Mouse (Mus musculus) right cerebral cortex, postnatal 10 days (tissue): ENCODE measurements at regions not wholly inside any gene's neighbourhood (a gene's known extent, or its start where the extent isn't known, plus 50 kb on each side); places are given as distances from the start of the nearest gene placed in this dataset.

ENCODE experiments used
- DNase-seq, 2 experiments: peaks; one replicate each; pipeline ENCODE4 v3.0.0; 2021; ENCODE audit warnings: low spot score in 2 of 2

DNA sequence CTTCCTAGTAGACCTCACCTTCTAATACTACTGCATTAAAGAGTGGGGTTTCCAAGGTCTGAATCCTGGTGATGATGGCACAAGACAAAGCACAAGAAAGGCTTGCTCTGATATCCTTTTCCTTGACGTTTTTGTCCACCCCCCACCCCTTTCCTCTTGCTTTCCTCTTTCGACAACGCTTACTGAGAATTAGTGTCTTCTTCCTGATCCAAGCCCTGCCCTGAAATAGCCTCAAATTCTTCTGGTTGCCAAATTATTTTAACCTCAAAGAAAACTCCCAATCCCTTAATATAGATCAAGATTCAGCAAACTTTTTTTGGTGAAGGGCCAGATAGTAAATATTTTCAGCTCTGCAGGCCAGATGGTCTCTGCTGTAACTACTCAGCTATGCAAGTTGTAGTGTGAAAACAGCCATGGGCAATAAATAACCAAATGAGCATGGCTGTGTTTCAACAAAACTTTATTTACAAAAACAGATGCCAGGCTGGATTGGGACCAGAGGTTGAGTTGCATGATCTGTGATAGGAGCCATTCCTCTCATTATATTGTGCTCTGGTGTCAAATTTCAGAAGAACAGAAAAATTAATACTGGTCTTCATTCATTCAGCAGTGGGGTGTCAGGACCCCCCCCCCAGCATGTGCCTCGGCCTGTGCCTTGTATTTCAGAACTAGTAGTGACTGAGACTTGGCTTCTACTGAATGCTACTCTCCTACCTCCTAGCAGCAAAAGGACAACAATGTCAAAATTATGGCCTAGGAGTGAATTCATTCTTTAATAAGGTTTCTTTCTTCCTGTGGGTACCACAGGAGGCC is 218.5 kb upstream of the Nrip1 start:
- DNase-seq: peak in 1 of 2 experiments; percentile 47

DNA sequence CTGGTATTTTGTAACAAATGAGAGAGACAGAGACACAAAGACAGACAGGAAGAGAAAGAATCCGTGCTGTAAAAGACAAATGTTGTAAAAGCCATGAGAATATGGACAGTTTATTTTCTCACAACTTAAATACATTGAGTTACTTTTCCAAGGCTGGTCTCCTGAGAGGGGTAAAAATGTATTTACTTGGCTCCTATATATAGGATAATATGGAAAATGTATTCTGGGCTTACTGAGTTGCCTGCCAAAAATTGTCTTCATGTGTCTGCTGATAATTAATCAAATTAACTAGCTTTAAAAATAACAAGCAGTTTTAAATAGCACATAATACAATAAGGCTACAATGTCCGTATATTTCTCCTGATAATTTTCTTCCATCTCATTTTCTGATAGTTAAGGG is 216.2 kb upstream of the Nrip1 start:
- DNase-seq: no peak

DNA sequence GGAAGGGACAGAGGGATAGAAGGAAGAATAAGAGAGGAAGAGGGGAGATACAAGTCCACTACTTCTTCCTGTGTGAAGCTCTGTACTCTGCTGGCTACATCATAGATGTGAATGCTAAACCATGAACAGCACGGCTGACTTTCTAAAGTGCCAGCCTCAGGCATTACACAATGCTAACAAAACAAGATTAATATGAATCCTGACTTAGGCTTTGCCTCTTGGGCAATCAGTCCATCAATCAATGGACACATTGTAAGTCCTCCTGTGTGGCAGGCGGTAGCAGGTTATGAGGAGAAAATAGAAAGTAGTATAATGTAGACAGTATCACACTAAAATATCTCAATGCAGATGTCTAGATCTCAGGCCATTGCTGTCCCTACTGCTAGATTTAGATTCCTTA is 203.6 kb upstream of the Nrip1 start:
- DNase-seq: no peak

DNA sequence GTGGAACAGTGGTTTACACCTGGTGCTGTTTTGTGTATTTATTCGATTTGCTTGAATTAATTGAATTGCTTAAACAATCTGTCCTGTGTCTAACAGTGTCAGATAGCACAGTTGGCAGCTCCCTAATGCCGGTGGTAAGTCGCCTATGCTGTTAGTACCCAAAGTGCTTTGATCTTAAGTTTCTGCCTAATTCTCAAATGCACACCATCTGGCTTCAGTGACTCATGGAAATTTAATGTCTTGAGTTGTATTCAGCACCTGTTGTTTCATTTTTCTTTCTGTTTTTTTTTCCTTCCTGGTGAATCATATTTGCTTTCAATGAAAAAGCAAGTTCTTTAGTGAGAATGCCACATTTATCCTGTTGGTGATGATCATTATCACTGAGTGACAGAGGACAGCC is 201.7 kb upstream of the Nrip1 start:
- no peak for DNase-seq

DNA sequence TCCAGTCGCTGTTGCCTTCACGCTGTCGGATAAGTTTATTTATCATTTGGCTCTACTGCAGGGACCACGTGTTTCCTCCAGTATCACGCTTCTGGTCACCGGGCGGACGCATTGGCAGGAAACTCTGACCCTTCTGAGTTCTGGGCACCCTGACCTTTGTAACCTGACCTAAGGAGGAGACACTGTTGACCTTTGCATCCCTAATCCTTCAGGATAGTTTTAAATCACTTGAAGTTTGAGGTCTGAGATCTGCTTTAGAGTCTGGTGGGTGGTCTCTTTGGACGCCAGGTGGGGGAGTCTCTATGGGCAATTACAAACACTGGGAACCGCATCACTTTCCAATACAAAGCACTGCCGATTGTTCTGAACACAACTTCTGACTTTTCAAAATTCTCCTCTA is 192.6 kb upstream of the Nrip1 start:
- DNase-seq: no peak

DNA sequence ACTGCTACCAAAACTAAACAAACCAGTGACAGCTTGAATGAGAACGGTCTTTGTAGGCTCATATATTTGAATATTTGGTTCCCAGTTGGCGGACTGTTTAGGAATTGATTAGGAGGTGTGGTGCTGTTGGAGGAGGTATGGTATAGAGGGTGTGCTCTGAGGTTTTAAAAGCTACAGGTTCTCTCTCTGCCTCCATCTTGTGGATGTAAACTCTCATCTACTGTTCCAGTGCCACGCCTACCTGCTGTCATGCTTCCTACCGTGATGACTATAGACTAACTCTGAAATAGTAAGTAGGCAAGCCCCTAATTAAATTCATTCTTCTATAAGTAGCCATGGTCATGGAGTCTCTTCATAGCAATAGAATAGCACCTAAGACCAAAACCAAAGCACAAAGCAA is 181.2 kb upstream of the Nrip1 start:
- no peak for DNase-seq

DNA sequence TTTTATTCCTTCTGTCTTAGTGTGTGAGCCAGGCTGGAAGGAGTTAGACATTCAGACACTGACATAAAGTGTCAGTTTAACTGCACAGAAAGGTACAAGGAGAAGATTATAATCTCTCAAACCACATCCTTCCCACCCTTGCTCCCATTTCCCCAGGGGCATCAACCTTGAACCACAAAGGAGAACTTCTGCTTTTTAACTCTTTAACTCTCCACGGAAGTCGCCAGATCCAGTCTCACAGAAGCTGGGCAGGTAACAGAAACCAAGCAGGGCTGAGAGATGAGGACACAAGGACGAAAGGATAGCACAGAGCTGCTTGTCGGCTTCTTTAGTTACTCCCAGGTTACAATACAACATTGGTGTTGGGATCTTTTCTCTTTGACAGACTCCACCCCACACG is 176.0 kb upstream of the Nrip1 start:
- DNase-seq: no peak

DNA sequence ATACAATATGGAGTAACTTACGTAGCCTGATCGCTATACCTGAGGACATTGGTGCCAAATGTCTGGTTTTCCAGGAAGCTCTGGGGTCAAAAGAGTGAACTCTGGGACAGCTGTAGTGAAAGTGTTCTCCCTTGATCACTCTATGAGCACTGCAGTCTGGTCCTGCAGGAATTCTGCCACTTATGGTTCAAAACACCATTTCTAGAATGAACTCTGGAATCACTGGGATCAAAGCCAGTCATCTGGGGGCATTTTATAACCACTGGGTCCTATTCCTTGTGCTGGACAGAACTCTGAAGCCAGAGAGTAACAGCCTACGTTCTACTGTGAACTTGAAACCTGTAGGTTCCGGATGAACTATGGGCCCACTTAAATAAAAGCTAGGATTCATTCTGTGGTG is 173.5 kb upstream of the Nrip1 start:
- no peak for DNase-seq

DNA sequence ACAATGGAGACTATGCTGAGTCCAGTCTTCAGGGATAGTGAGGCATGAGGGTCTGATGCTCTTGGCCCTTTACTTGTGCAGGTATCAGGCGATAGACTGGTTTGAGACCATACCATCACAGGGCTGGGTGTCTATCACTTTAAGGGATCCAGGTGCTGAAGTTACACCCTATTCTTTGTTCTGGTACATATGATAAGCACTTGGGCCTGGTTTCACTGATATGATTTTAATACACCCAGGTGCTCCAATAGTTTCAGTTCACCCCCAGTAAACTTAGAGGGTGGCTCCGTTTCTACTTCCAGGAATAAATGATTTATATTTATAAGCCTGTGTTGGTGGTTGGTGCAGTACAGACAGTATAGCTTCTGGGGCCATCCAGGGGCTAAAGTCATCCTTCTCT is 173.0 kb upstream of the Nrip1 start:
- no peak for DNase-seq

DNA sequence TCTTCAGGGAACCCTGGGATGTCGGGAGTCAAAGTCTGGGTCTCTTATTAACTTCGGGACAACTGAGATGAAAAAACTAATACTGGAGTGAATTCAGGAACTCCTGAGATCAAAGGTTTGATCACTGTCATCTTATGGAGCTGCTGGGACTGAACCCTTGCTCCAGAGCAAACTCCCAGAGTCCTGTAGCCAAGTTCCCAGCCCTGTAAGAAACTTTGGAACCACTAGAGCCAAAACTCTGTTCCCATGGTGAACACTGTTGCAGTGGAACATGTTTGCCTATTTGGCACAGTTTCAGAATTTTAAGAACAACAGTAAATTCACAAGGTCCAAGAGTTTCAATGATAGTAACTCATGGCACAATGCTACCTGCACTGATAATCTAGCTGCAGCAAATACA is 172.3 kb upstream of the Nrip1 start:
- DNase-seq: no peak

DNA sequence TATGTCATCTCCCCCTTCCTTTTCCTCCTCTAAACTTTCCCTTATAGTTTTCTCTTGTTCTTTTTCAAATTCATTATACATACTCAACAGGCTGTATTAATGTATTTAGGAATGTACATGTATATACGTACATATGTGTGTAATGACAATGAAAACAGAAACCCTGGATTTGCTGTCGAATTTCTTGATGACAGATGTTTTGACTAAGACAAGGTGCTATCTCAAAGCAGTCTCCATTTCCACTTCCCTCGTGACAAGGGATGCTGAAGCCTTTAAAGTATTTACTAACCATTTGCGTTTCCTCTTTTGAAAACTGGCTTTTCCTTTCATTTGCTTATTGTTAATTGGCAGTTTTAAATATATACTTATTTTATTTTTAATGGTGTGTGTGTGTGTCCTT is 171.3 kb upstream of the Nrip1 start:
- DNase-seq: no peak

DNA sequence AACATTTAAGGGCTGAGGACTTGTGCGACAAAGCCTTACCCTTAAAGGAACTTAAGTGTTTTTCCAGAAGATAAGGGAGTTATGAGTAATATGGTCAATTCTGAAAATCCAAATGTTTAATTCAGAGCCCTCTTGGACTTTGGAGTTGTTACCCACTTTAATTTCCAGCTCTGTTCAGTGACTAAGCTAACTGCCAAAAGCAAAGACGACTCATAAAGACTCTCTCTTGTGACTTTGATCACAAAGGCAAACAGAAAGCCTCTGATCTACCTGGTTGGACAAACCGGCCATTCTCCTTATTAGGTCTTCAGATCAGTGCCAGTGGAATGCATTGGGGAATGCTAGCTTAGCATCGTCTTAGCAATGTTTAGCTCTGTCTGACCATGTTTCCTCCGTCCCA is 167.3 kb upstream of the Nrip1 start:
- DNase-seq: no peak

DNA sequence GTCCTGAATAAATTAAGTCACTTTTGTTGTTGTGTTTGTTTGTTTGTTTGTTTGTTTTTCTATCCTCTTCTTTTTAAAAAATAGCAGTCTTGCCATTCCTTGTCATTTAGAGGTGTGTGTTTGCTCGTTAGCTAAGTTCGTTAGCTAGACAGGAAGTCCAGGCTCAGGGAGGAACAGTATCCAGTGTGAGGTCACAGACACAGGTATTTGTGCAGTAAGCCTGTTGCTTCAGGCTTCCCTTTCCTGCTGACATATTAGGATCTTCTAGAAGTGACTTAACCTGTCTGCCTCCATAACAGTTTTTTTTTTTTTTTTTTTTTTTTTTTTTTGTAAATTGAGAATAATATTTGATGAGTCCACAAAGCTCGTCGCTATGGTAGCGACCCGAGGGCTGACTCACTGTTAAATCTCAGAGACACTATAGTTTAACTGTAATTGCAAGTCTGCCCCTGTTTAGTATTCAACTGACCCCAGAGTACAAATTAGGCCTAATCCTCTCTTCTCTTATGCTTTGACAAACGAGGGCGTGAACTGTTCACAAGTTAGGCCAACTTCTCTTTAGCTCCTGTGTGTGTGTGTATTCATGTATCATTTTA is 166.8 kb upstream of the Nrip1 start:
- DNase-seq: no peak

DNA sequence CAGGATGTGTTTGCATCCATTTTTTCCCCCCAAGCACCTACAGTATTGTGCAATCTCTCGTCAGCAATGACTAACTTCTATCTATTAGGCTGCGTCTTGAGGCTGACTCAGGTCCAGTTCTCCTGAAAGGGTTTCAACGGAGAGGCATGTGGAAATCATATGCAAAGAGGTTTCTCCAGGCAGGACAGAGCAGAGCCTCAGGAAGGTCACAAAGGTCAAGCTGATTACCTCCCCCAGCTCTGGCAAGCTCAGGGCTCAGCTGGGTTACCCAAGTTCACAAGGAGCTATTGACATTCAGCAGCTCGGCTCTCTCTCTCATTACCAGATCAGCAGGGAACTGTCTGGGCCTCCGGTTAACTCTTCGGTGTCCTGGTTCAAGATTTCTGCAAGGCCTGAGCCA is 166.0 kb upstream of the Nrip1 start:
- peak; percentile 27 for DNase-seq

DNA sequence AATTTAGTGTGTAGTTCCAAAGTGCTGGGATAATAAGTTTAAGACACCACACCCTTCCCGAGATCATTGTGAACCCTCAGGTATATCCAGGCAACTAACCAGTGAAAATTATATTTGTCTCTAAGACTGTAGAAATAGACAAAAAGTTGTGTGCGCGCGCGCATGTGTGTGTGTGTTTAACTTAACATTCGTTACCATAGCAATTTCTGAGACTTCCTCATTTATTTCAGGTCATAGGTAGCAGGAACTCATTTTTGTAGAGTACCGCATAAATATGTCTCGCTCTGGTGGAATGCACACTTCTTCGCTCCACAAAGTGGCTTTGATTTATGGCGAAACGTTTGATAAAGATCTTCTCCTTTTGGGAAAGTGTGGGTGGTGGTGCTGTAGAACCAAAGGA is 164.2 kb upstream of the Nrip1 start:
- DNase-seq: no peak

DNA sequence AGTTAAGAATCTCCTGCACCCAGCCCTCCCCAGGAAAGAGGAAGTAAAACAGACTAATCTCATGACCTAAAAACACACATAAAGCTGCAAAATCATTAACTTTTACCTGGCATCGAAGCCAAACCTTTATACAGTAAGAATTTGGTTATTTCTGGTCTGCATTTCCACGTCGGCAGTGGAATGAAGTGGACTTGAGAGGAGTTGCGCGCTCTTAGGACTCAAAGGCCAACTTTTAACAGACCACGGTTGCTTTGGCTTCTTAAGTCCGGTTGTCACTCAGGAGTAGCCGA is 159.2 kb upstream of the Nrip1 start:
- no peak for DNase-seq

DNA sequence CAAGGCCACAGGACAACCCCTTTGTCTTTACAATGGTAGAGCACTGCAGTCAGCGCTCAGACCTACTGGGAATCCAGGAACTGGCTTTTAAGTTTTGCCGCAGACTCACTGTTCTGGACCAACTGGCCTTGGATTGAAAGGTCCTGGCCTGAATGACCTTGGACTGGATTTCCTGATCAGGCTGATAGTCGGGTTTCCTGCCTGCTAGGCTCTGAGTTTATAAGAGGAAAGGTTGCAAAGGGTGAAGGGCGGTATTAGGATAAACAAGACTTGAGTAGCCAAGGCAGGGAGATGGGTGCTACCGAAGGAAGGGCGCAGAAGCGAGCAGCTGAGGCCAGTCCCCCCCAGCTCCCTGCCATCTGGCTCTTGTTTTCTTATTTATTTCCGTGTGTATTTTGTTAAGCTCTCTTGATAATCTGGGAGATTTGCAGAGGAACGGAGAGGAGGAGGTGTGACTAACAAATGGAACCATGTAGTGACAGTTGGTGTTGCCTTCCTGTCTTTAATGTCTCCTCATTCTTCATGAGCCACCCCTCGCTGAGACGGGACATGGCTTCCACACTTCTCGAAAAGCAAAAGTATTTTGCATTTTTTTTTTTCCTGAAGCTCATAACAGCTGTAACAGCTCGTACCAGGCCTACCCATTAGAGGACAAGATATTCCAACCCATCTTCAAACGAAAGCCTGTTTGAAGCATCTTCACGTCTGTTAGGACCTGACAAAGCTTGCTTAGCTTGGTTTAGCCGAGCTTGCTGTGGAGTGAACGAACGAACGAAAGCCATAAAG is 158.7 kb upstream of the Nrip1 start:
- DNase-seq: no peak

DNA sequence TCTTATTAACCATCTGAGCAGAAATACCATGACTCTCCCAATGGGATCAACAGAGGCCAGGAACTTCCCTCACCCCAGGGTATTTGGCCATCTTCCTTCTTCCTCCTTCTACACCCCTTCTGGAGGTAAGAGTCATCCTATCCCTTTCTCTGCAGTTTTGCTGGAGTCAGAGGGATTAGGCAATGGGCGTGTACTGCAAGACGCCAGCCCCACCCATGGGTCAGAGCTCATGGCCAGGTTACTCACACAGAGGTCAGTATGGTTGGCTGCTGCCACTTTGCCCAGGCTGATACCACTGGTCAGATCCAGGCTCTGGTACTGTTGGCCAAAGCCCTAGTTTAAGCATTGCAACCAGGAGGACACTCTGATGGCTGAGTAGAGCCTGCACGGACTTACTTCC is 157.3 kb upstream of the Nrip1 start:
- DNase-seq: no peak

DNA sequence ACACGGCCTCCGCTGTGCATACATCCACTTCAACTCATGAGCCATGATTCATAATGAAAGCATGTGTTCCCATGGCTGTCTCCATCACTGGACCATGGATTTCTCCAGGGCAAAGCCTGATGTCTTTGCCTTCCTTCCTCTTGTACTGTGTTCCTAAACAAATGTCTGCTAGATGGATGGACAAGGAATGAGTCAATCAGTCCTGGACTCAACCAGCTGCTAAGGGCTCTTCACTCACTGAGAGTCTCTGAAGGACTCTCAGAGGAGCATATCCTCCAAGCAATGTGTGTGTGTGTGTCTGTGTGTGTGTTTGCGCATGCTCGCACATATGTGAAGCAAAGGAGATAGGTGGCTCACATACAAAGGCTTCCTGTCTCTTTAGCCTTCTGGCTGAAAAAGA is 156.0 kb upstream of the Nrip1 start:
- DNase-seq: no peak

DNA sequence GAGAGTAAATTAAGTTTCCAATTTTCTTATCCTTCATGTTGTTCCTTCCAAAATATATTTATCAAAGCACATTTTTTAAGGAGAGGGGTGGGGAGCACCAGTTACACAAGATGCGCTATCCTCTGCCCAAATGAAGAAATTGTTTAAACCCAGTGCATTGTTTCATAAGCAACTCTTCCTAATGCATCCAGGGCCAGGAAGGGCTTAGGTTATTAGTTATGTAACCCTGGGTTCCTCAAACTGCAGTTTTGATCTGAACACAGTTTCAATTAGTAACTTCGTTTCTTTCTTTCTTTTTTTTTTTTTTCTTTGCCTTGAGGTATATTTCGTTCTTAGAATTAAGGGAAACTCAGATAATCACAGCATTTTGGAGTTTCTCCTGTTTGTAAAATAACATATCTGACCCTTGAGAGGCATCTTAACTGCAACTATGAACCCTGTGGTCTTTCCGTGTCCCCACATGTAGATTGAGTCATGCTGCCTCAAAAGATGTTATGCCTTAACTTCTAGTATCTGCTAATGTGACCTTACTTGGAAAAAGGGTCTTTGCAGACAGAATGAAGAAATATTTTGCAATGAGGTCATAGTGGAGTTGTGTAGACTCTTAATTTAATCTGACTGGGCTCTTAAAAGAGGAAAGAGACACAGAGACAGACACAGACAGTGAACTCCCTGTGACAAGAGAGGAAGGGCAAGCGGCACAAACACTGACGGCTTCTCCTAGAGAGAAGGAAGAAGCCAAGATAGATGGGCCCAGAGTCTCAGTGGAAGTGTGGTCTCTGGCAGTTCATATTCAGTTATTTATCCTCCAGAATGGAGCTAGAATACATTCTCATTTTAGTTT is 153.7 kb upstream of the Nrip1 start:
- DNase-seq: no peak

DNA sequence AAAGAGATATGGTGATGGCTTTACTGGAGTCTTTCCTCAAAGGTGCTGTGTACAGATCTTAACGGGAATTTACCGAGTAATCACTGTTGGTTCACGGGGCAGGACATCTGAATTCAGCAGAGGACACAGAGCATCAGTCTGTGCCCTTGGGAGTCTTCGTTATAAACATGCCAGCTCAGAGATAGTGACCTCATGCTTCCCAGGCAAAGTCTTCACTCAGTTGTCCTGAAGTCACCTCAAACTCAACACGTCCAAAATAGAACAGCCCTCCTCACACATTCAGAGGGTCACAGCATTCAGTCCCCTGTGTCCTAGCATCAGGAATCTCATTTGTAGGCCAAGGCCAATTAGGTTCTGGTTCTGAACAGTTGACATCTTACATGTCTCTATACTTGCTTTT is 151.9 kb upstream of the Nrip1 start:
- no peak for DNase-seq

DNA sequence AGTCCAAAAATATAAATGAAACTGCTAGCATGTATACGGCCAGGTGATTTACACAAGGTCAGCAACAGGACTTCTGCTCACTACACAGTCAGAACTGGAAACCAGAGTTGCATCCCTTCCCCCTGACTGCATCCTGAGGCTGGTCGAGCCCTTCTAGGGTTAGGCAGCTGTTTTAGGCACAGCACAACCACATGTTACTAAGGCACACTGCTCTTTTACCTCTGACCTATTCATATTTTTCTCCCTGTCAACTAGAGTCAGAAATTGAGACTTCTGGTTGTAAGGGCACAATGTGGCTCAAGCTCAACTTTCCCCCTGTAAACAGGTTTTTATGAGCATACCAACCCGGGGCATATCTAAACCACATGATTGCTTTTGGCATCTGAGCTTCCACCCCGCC is 151.3 kb upstream of the Nrip1 start:
- no peak for DNase-seq
